Mouse (Mus musculus): ENCODE data around the gene Arap1.

Gene Arap1

DNA sequence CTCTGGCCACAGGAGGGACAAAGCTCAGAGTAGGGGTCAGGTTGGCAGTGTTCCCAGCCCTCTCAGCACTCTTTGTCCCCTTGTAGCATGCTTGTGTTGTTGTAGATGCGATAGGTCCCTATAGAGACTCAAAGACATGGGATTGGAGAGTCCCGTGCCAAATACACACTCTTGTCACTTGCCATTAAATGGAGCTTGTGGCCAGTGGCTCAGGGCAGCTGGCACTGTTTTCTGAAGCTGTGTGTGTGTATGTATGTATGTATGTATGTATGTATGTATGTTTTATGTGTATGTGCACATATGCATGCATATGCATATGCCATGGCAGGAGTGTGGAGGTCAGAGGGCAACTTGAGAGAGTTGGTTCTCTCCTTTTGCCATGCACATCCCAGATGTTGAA lies 20.1 kb upstream of the Arap1 start:
- DNase-seq, result no peak

DNA sequence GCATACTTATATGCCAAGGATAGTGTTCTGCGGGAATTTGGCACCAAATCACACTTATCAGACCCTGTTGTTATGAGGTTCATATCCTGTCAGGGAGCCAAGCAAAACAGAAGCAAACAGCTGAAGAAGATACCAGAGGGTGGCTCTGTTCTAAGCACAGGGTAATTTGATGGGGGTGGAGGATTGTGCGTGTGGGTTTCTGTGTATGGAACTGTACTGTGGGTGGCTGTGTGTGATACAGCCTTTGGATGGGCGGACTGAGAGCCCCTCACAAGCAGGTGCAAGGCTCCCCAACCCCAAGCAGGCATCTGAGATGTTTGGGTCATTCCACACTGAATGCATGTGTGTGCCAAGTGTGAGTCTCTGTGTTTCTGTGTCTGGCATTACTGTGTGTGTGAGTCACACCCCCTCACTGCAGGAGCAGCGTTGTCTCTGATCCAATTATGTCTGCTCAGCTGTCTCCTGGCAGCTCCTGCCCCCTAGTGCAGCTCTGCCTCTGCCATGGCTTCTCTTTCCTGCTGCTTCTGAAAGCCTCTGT lies 19.2 kb upstream of the Arap1 start:
- DNase-seq, result no peak

DNA sequence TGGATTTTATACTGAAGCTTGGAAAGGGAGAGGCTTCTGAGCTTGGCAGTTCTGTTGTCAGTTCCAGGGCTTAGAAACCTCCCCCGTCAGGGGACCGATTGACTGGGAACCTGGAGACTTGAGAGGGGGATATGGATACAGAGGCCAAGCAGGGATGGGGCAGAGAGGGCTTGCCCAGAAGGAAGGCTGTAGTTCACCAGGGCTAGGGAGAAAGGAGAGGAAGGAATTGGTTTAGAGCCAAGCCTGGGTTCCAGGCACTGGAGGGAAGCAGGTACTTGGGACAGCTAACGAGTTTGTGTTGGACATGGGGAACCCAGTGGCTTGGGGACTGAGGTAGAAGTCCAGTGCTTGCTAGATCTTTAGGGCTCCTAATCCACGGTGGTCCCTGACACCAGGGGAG lies 18.3 kb upstream of the Arap1 start:
- no peak for DNase-seq

DNA sequence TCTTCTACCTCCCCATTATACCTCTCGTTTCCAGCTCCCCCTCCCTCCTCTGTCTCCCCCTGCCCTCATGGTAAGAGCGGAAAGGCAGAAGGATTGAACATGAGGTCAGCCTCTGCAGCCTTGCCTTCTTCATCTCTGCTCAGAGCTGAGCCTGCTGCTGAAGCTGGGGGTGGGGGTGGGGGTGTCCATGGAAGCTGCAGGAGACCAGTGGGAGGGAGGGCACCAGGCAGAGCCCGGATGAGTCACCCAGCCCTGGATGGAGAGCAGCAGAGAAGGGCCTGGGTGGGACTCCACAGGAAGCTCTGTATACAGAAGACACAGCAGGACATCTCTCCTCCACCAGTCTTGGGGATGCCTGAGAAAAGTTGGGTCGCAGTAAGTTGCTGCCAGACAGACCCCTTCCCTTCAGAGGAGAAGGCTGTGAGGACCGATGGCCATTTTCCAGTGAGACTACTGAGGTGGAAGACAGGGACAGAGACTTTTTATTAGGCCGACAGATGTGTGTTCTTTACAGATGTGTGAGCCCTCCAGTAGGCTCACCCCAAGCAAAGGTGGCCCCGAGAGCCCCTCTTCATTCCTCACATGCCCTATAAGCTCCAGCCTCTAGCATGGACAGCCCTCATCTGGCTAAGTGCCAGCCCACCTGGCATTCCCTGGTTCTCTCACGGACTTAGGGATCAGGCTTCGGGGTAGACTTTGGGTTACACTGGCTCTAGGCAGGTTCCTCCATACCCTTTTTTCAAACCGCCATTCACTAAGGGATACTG lies 17.6 kb upstream of the Arap1 start:
- no peak for DNase-seq

DNA sequence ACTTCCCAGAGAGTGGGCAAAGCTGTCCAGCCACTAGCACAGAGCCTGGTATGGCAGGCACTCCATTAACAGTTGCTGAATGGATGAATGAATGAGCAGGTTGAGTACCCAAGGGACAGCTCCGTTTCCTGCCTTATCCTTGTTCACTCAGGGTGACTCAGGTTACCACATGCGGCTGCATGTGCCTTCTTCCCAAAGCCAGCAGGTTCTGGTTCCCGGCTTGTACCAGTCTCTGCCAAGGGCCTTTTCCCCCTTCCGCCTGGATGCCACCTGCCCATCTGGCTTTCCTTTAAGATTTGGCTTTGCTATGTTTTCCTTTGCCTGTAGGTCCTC lies 17.1 kb upstream of the Arap1 start:
- DNase-seq, result peak; percentile 63

DNA sequence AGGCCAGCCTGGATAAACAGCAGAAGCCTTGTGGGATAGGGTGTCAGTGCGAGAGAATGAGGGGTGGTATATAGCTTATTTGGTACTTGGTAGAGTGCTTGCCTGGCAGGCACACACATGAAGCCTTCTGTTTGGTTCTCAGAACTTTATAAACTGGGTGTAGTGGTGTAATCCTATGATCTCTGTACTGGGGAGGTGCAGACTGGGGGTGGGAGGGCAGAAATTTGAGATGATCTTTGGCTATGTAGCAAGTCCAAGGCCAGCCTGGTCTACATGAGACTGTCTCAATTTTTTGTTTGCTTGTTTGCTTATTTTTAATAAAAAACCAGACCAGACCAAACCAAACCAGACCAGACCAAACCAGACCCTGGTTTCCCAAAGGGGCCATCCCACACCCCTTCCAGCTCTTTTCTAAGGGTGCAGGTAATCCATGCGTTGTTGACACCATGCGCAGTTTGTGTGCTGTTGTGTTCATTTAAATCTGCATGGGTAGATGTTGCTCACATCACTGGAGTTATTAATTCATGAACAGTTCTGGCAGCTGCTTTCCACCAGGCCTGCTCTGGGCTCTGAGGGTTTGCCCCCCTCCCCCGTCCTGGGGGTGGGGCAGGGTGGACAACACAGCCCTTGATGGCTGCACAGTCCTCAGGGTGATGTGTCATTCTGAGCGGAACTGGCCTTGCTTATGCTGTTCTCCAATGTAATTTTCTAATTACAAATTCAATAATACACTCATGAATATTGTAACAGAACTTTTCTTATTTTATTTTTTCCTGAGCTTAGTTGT lies 15.6 kb upstream of the Arap1 start:
- DNase-seq, result no peak

DNA sequence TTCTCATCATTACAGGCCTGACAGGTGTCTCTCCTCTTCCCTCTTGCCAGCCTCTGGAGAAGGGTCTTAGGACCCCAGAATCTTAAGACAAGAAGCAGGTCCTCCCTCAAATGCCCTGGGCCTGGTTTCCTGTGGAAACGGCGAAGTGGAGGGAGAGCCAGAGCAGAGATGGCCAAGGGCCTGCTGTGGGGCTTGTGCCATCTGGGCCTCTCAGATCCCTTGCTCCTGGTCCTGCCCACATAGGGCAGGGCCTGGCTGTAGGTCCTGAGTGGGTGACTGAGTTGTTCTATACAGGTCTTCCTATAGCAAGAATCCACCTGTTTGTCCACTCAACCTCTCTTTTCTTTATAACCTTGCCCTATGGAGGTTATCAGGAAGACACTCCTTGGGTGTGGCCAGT lies 12.6 kb upstream of the Arap1 start:
- DNase-seq, result no peak

DNA sequence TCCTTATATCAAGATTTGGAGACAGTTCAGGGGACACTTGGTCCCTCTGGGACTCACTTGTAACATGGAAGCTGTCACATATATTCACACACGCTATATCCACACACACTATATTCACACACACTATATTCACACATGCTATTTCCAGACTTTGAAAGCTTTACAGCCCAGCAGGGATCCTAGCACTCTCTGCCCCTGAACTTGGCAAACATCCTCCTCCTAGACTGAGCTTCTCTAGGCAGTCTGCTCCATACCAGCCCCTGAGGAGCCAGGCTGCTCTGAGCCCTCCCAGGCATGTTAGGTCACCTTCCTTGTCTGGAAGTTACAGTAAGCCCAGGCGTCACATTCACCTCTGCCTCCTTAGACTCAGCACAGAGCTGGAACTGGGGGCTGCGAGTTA lies 11.2 kb upstream of the Arap1 start:
- no peak for DNase-seq

DNA sequence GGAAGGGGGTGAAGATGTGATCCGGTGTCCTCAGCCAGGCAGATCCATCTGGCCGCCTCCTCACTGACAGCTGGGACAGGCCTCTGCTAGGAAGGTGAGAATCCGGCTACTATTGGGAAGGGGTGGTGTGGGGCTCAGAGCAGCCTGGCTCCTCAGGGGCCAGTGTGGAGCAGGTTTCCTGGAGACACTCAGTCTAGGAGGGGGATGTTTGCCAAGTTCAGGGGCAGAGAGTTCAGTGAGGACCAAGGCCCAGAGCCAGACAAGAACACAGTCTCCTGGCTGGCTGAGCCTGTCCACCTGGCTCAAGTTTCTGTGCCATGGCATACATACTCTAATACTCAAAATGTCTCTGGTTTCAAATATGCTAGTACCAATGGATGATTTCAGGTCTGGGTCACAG lies 10.5 kb upstream of the Arap1 start:
- DNase-seq, result no peak

DNA sequence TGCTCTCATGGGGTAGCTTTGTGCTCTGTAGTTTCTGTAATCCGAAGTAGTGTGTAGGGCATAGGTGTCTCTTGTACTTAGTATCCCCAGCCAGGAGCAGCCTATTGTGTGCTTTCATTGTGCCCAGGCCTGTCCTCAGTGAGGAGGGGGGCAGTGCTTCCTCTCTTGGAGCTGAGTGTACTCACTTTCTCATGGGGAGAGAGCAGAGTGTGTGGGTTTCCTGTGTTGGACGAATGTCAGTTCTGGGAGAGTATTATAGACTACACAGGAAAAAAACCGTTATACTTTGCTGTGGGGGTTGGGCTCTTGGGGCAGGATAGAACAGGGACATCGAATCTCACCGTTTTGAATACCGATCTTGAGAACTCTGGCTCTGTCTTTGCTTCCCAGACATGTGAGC lies 6.5 kb upstream of the Arap1 start:
- DNase-seq, result no peak

DNA sequence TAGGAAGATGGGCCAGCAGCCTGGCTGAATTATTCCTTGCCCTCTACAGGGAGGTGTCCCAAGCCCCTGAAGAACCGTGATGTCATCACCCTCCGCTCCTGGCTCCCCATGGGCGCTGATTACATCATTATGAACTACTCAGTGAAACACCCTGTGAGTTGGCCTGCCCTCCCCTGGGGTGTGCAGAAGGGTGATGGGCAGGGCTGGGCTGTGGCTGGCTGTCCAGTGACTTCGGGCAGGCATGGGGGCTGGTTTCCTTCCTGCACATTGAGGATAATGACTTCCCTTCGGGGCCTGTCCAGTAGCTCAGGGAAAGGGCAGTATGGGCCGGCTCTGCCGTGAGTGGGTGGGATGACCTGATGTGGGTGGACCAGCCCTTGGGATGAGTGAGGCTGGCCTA lies 4.7 kb upstream of the Arap1 start:
- no peak for DNase-seq

DNA sequence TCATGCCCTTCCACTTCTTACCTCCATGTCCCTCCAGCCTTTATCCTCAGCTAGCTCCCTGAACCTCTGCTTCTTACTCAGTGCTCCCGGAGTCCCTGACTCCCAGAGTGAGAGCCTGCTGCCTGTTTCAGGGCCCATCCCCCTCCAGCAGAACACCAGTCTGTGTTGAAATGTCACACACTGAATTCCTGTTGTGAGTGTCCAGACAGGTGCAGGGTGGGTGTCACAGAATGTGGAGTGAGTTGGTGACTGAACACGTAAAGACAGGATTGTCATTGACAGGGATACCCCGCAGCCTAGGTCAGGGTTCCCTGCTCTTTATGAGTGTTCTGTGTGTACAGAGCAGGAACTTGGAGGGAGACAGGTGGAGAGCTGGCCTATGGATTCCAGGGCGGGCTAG lies 3.0 kb upstream of the Arap1 start:
- DNase-seq, result no peak

DNA sequence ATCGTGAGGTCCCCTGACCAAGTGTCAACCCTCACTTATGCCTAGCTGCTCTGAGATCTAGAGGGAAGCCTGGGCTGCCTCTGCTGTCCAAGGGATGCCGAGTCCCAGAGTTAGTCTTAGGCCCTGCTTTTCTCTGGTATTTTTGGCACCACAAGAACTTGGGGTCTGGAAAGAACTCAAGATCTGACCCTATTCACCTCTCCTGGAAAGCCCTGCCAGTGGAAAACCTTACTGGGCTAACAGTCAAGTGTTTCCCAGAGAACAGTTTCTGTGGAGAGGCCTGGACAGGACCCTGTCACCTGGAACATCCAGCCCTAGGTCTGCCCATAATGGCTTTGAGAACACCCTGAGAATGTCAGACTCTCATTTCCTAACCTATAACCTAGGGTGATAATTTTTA lies 876 bp upstream of the Arap1 start:
- DNase-seq, result no peak

DNA sequence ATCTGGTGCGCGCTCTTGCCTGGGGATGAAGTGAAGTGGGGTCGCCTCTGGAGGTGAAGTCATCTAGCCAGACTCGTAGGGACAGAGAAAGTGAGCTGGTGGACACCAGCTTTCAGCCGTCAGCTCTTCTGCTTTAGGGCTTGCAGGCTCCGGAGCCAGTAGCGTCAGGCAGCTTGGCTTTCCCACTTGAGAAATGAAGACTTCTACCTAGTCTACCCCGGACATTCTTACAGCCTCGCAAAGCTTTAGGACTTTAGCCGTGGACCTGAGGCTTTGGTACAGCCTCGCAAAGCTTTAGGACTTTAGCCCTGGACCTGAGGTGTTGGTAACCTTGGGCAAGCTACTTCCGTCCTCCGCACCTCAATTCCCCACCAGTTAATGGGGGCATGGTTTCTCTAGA lies 445 bp downstream of the Arap1 start:
- no peak for DNase-seq

DNA sequence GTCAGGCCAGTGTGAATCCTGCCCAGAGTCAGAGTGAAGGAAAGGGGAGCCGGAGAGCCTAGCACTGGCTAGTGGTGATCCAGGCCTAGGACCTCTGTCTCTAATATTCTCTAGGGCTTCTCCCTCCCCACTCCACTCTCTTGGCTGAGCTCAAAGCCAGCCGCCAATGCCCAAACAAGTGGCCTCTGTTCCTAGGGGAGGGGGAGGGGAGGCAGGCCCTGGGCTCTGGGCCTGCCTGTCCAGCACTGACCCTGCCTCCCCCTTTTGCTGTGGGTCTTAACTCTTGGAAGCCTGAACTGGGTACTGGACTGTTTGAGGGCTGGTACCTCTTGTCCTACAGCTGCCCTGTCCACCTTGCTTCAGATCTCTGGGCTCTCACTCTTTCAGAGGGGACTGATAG lies 2.0 kb downstream of the Arap1 start:
- no peak for DNase-seq

DNA sequence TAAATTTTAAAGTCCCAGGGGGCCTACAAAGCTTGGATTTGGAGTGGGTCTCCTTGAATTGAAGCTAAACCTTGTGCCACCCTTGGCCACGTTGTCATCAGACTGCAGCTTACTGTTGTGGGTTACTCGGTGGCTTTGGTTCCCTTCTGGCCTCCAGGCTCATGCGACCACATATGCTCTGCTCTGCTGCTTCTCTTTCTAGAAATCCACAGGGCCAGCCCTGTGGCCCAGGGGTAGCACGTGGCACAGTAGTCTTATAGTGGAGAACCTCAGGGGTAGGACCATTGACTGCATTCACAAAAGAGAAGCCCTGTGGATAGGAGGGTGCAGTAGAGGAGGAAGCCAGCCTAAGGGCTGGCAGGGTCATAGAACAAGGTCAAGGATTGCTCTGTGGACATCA lies 4.5 kb downstream of the Arap1 start:
- DNase-seq, result no peak

DNA sequence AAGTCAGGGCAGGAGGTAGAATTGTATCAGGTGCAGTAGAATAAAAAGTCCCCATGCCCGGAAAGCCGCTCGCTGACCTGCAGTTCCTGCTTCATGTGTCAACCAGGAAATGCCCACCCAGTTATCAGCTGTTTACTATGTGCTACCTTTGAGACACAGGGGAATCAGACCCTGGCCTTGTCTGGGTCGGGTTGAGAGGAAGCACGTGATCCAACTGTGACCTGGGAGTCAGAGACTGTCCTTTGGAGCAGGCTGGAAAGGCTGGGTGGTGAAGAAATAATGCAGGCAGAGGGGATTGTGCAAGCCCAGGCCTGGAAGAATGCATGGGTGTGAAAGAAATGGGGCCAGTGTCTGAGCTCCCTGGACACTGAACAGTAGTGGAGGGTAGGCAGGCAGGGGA lies 6.6 kb downstream of the Arap1 start:
- DNase-seq, result no peak

DNA sequence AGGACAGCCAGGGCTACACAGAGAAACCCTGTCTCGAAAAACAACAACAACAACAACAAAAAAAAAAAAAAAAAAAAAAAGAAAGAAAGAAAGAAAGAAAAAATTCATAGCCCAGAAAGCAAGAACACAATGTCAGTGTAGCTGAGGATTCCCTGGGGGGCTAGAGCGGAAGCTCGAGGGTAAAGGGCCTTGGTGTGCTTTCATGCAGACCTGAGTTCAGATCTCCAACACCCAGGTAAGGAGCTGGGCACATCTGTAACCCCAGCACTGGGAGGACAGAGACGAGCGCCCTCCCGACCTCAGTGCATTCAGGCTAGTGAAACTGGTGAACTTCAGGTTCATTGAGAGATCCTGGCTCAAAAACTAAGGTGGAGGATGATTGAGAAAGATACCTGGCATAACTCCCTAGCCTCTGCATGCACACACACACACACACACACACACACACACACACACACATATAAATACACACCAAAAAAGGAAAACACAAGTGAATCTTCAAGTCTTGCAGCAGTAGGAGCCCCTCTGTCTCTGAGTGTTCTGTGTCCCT lies 7.8 kb downstream of the Arap1 start:
- no peak for DNase-seq

DNA sequence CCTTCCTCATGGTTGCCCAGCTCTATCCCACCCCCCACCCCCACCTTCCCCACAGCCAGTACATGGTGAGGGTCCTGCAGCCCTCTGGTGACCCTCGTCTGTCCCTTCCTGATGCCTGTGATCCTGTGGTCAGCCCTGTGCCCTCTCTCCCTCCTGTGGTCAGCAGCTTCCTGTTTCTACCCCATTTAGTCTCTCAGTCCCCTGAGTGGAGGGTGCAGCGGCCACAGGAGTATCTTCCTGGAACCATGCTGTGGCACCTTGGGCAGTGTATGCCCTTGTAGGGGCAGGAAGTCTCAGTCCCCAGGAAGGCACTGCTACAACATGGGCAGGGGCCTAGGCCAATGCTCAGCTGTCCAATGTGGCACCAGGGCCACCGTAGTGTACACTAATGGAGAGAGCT lies 9.0 kb downstream of the Arap1 start:
- no peak for DNase-seq

DNA sequence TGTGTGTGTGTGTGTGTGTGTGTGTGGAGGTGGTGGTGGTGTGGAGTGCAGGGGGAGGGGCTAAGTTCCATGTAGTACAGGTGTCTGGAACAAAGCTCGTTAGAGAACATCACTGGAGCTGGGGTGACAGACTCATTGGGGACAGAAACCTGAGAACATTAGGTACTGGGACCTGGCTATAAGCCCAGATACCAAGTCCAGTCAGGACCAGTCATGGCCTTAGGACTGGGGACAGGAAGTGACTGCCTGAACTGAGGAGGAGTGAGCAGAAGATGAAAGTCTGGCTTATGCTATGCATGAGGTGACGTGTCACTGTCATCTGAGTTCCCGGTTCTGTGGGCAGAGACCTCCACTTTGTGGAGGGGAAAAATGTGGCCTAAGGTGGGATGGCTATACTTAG lies 12.5 kb downstream of the Arap1 start:
- DNase-seq, result no peak

DNA sequence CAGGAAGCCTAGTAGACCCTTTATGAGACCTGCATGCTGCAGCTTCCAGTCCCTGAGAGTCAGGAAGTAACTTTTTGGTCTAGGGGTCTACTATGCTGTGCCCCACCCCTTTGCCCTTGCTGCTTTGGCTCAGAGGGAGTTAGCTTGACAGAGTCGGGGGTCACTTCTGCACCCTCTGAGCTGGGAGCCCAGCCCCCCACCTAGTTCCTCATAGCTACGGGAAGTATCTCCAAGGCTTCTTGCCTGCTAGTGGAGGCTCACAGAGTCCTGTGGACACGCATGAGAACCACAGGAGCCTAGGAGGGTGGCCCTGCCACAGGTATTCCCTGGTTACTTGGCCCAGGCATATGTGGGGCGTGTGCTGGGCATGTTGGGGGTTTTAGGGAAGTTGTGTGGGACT lies 13.2 kb downstream of the Arap1 start:
- no peak for DNase-seq

DNA sequence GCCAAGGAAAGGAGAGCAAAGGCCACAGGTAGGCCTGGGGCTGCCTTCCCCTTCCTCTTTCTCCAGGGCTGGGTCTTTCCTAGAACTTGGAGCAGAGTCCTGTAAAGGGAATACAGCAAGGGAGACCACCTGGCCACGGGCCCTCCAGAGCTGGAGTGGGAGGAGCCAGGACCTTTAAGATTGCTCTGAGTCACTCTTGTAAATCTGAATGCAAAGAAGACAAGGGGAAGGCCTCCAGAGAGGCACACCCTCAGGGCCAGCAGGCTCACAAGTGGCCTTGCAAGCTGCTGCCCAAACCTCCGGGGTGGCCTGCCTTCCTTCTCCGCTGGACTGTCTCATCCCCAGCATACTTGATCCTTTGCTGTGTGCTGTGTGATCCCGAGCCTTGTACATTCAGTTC lies 13.9 kb downstream of the Arap1 start:
- DNase-seq, result no peak

DNA sequence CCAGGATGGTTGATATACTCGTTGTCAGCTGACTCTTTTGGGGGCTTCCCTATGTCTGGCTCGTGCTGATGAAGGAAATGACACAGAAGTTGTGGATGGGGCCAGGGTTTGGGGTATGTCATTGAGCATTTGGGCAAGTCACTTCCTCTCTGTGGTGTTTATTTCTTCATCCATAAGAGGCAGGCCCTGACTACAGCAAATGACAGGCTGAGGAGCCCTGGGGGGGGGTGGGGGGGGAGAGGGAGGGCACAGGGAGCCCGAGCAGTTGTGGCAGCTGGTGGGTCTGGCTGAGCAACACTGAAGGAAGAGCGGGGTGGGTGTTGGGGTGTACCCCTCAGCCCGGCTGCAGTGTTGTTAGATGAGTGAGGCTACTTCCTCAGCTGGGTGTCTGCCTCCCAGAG lies 14.9 kb downstream of the Arap1 start:
- DNase-seq, result no peak

DNA sequence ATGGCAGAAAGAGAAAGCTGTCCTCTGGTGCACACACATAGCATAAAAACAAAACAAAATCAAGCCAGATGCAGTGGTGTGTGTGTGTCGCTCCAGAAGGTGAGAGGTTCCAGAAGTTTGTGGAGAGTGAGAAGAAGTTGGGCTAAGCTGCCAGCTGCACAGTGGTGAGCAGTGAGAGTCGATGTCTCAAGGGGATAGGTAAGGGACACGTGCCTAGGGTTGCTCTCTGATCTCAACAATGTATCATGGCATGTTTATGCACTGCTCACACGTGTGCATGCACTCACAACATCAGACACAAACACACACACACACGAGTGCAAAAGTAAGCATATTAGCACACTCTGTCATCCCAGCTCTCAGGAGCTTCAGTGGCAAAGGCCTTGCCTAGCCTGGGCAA lies 16.0 kb downstream of the Arap1 start:
- DNase-seq, result no peak

Measured in cerebellum, adult 11 months (tissue).